13 mouse cellular contexts compared by ENCODE assay signal in genomic region chr11:61208316-61208715, GRCm38 (mm10). TPM values are rescaled to one million over a fixed set of nuclear protein-coding genes. Genes with fewer than 3 reads are reported as not detected.
DNase-seq lines count a peak whose midpoint lies in the region; TF ChIP-seq lines count a peak whose summit lies in the region.
"Had no signal": no experiment of that assay in that cellular context is flagged by ENCODE, and none has a peak within 500 bp of the region (broad histone marks: within the 10 kb centered on the region; RNA-seq: fewer than 3 reads in every experiment).

No protein-coding gene starts in this region.

- peak overlapping the region; percentile 41; the same call in 1 of the 2 replicates for H3K27ac ChIP-seq in gastrocnemius, adult 2 months
- H3K27ac ChIP-seq: layer of hippocampus, adult 2 months had no signal

- TF ChIP-seq CTCF in gastrocnemius, adult 2 months (IDR thresholded peaks at IDR 0.05), result no peak

- intact Hi-C loops in gastrocnemius, adult 2 months (cut with DNase I), result no loop called here
- intact Hi-C loops in heart, postnatal 25 days (cut with DNase I), result no loop called here

- DNase-seq in gastrocnemius, adult 2 months, result peak; percentile 36
- no peak for DNase-seq in gastrocnemius, adult 8-10 months (ENCODE audit: low spot score in 2 of 2)
- DNase-seq in urinary bladder, postnatal 25 days (ENCODE audit: low spot score), result peak; percentile 36
- DNase-seq in urinary bladder, postnatal 4 days (ENCODE audit: low spot score in 2 of 2), result no peak
- peak; percentile 42 for DNase-seq in heart, postnatal 25 days (ENCODE audit: low spot score)
- DNase-seq in cerebellum, adult 9-11 months, result no peak
- no peak for DNase-seq in embryo, embryonic 11 days
- no peak for DNase-seq in thymus, postnatal 4 days
- DNase-seq: cerebellum, postnatal 14 days; lung, embryonic 14.5 days; midbrain, embryonic 14.5 days had no signal

- H3K4me3 ChIP-seq in gastrocnemius, adult 2 months, result no peak overlapping the region
- H3K4me3 ChIP-seq: layer of hippocampus, adult 2 months had no signal

RNA-seq across cellular contexts. Expression of gene Aldh3a1, which starts 1.0 kb away (rescaled TPM):
- total RNA-seq in gastrocnemius, adult 2 months (2021), result under 1 TPM in 1 of 2 experiments, not detected in 1; 0.50 TPM
- under 1 TPM; 0.36 to 0.81 (median 0.55) TPM for total RNA-seq in gastrocnemius, adult 8-10 months (2022)
- total RNA-seq in heart, postnatal 25 days (2021), result 1 to 10 TPM in 1 of 2 experiments, under 1 TPM in 1; 0.87 to 1.8 TPM
- total RNA-seq: granulocyte monocyte progenitor cell, adult 5-6 weeks had no signal

RNA-seq across cellular contexts. Expression of gene Usp22, which starts 33.5 kb away (rescaled TPM):
- 10 to 100 TPM; 13.4 to 16.7 TPM for total RNA-seq in gastrocnemius, adult 2 months (2021)
- 10 to 100 TPM; 13.3 to 16.1 (median 15.7) TPM for total RNA-seq in gastrocnemius, adult 8-10 months (2022)
- total RNA-seq in heart, postnatal 25 days (2021), result 10 to 100 TPM; 28.1 to 30.6 TPM

RNA-seq across cellular contexts. Expression of gene Aldh3a2, which starts 58.9 kb away (rescaled TPM):
- 10 to 100 TPM; 12.0 to 13.0 TPM for total RNA-seq in gastrocnemius, adult 2 months (2021)
- total RNA-seq in gastrocnemius, adult 8-10 months (2022), result 10 to 100 TPM in 3 of 4 experiments, 1 to 10 TPM in 1; 9.5 to 16.0 (median 13.4) TPM
- total RNA-seq in heart, postnatal 25 days (2021), result 10 to 100 TPM; 30.6 to 35.2 TPM

Comparison
In these comparisons a context has a peak if more than half of its experiments do, and no peak if none do; other contexts are left out.
1. DNase-seq: peak in gastrocnemius, adult 2 months (single experiment), urinary bladder, postnatal 25 days (single experiment) and heart, postnatal 25 days (single experiment); none in gastrocnemius, adult 8-10 months (0 of 2), urinary bladder, postnatal 4 days (0 of 2), cerebellum, adult 9-11 months (single experiment), embryo, embryonic 11 days (single experiment) and thymus, postnatal 4 days (single experiment).